Mouse (Mus musculus): ENCODE results near the gene Map4k4. TPM values are rescaled to one million over a fixed set of nuclear protein-coding genes. Genes with fewer than 3 reads are reported as not detected.

The Map4k4 gene
- polyA plus RNA-seq, 1 experiment from 2014 or later, result 2.2 TPM

DNA sequence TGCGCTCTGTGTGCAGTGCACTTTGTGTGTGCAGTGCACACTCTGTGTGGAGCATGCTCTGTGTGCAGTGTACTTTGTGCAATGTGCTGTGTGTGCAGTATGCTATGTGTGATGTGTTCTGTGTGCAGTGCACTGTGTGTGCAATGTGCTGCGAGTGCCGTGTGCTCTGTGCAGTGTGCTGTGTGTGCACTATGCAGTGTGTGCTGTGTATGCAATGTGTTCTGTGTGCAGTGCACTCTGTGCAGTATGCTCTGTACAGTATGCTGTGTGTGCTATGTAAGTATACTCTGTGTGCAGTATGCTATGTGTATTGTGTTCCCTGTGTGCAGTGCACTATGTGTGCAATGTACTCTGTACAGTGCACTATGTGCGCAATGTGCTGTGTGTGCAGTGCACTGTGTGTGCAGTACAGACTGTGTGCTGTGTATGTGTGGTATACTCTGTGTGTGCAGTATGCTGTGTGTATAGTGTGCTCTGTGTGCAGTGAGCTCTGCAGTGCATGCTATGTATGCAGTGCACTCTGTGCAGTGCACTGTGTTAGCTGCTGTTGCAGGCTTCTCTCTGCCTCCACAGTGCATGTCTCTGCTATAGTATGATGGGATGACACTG, 105.4 kb downstream of the Map4k4 start:
- H3K9me3 ChIP-seq (replicated peaks; ENCODE audit: control insufficient read depth, low read length), result no peaks in the 10 kb centered on the region
- H3K4me1 ChIP-seq (ENCODE audit: control insufficient read depth, low read depth, low read length), result no peaks in the 10 kb centered on the region
- H3K27ac ChIP-seq (ENCODE audit: low read length), result no peak overlapping the region
- H3K36me3 ChIP-seq (ENCODE audit: control insufficient read depth, insufficient read depth), result peaks cover 9% of the 10 kb centered on the region; the same call in 1 of the 2 replicates
- H3K27me3 ChIP-seq (ENCODE audit: control insufficient read depth, insufficient read depth, low read depth, low read length), result no peaks in the 10 kb centered on the region
- no peak overlapping the region for H3K9ac ChIP-seq (ENCODE audit: low read depth, low read length)
- H3K4me2 ChIP-seq (ENCODE audit: low read depth, low read length), result no peak overlapping the region
- no peak overlapping the region for H3K4me3 ChIP-seq (ENCODE audit: low read depth, low read length)
- WGBS (ENCODE audit: insufficient replicate concordance), result 79% methylated on average over 4 of the region's 4 CpGs
- no peak for ATAC-seq (ENCODE audit: low read depth)

DNA sequence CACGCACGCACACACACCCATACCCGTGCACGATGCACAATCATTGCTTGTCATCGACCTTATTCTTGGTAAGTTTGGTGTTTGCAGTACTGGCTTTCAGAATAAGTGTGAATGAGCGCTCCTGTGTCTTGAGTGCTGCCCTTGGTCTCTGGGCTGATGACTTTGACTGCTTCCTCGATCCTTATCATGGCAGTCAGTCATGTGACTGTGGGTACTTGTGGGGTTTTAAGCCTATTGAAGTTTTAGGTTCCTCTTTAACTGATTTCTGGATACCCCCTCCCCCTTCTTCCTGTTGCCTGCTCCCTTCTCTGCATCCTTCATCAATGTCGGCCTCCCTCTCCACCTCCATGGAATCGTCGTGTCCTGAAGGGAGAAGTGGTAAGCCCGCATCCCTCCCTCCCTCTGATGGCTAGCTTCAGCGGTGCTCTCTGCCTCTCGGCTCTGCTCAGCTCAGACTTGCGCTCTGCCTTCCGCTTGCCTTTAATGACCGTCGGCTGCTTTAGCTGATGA, 107.3 kb downstream of the Map4k4 start:
- no peaks in the 10 kb centered on the region for H3K27me3 ChIP-seq (ENCODE audit: control insufficient read depth, insufficient read depth, low read depth, low read length)
- no peak overlapping the region for H3K9ac ChIP-seq (ENCODE audit: low read depth, low read length)
- no peak overlapping the region for H3K4me3 ChIP-seq (ENCODE audit: low read depth, low read length)
- peaks cover 9% of the 10 kb centered on the region for H3K36me3 ChIP-seq (ENCODE audit: control insufficient read depth, insufficient read depth)
- no peak overlapping the region for H3K4me2 ChIP-seq (ENCODE audit: low read depth, low read length)
- no peaks in the 10 kb centered on the region for H3K4me1 ChIP-seq (ENCODE audit: control insufficient read depth, low read depth, low read length)
- no peak overlapping the region for H3K27ac ChIP-seq (ENCODE audit: low read length)
- WGBS (ENCODE audit: insufficient replicate concordance), result 53% methylated on average over 17 of the region's 17 CpGs
- H3K9me3 ChIP-seq (replicated peaks; ENCODE audit: control insufficient read depth, low read length), result no peaks in the 10 kb centered on the region
- no peak for ATAC-seq (ENCODE audit: low read depth)

GRCm38 (mm10) chr1:40012696-40013095, 112.0 kb downstream of the Map4k4 start:
- H3K4me3 ChIP-seq (ENCODE audit: low read depth, low read length), result no peak overlapping the region
- ATAC-seq (ENCODE audit: low read depth), result no peak
- peaks cover 11% of the 10 kb centered on the region for H3K36me3 ChIP-seq (ENCODE audit: control insufficient read depth, insufficient read depth)
- no peaks in the 10 kb centered on the region for H3K4me1 ChIP-seq (ENCODE audit: control insufficient read depth, low read depth, low read length)
- no peak overlapping the region for H3K27ac ChIP-seq (ENCODE audit: low read length)
- H3K27me3 ChIP-seq (ENCODE audit: control insufficient read depth, insufficient read depth, low read depth, low read length), result no peaks in the 10 kb centered on the region
- no peak overlapping the region for H3K9ac ChIP-seq (ENCODE audit: low read depth, low read length)
- H3K4me2 ChIP-seq (ENCODE audit: low read depth, low read length), result no peak overlapping the region
- 75% methylated on average over 8 of the region's 8 CpGs for WGBS (ENCODE audit: insufficient replicate concordance)
- no peaks in the 10 kb centered on the region for H3K9me3 ChIP-seq (replicated peaks; ENCODE audit: control insufficient read depth, low read length)

DNA sequence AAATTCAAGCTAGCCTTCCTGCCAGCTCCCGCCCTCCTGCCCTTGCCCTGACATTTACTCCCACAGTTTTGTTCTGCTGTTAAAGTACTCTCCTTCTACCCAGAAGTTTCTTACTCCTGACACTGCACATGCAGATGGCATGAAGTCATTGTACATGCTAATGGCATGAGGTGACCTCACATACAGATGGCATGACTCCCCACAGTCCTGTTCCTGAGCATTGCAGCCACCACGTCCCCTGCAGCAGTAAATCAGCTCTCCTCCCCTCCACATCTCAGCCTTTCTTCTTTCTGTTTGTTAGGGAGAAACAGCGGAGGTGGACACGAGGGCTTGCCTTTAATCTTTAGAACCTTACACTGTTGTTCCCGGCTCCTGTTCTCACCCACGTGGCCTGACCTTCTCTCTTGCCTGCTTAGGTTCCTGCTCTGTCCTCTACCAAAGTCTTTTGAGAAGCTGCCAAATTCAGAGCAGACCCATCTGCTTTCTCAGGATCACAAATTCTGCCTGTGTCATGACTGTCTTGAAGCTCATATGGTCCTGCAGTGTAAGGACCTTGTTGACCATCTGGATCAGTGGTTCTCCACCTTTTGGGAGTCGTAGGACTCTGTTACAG, 114.5 kb downstream of the Map4k4 start:
- no peaks in the 10 kb centered on the region for H3K27me3 ChIP-seq (ENCODE audit: control insufficient read depth, insufficient read depth, low read depth, low read length)
- H3K4me3 ChIP-seq (ENCODE audit: low read depth, low read length), result no peak overlapping the region
- H3K4me1 ChIP-seq (ENCODE audit: control insufficient read depth, low read depth, low read length), result no peaks in the 10 kb centered on the region
- no peaks in the 10 kb centered on the region for H3K9me3 ChIP-seq (replicated peaks; ENCODE audit: control insufficient read depth, low read length)
- 71% methylated on average over 7 of the region's 7 CpGs for WGBS (ENCODE audit: insufficient replicate concordance)
- H3K4me2 ChIP-seq (ENCODE audit: low read depth, low read length), result no peak overlapping the region
- ATAC-seq (ENCODE audit: low read depth), result no peak
- H3K9ac ChIP-seq (ENCODE audit: low read depth, low read length), result no peak overlapping the region
- H3K36me3 ChIP-seq (ENCODE audit: control insufficient read depth, insufficient read depth), result peaks cover 9% of the 10 kb centered on the region
- H3K27ac ChIP-seq (ENCODE audit: low read length), result no peak overlapping the region

DNA sequence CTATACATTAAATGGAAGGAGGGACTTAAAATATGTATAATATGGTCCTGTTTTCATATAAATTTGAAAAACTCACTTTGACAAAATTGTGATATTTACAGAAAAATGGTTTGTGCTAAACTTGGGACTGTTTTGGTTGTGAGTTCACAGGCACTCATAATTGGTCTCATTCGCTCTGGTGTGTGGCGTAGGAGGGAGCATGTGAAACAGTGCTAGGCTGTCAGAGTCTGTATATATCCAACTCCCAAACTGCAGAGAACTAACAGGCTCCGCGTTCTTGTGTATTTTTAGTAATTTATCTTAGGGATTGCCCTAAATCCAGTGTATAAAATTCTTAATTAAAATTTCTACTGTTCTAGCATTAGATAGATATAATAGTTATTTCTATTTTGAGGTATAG, 120.9 kb downstream of the Map4k4 start:
- H3K27me3 ChIP-seq (ENCODE audit: control insufficient read depth, insufficient read depth, low read depth, low read length), result no peaks in the 10 kb centered on the region
- H3K9me3 ChIP-seq (replicated peaks; ENCODE audit: control insufficient read depth, low read length), result no peaks in the 10 kb centered on the region
- no peak overlapping the region for H3K27ac ChIP-seq (ENCODE audit: low read length)
- WGBS (ENCODE audit: insufficient replicate concordance), result 85% methylated on average over 4 of the region's 4 CpGs
- no peak overlapping the region for H3K4me3 ChIP-seq (ENCODE audit: low read depth, low read length)
- ATAC-seq (ENCODE audit: low read depth), result no peak
- H3K4me1 ChIP-seq (ENCODE audit: control insufficient read depth, low read depth, low read length), result no peaks in the 10 kb centered on the region
- no peak overlapping the region for H3K9ac ChIP-seq (ENCODE audit: low read depth, low read length)
- H3K4me2 ChIP-seq (ENCODE audit: low read depth, low read length), result no peak overlapping the region
- H3K36me3 ChIP-seq (ENCODE audit: control insufficient read depth, insufficient read depth), result no peaks in the 10 kb centered on the region

GRCm38 (mm10) chr1:40022472-40023135, 121.9 kb downstream of the Map4k4 start:
- ATAC-seq (ENCODE audit: low read depth), result no peak
- no peak overlapping the region for H3K9ac ChIP-seq (ENCODE audit: low read depth, low read length)
- no peaks in the 10 kb centered on the region for H3K36me3 ChIP-seq (ENCODE audit: control insufficient read depth, insufficient read depth)
- no peak overlapping the region for H3K4me3 ChIP-seq (ENCODE audit: low read depth, low read length)
- H3K9me3 ChIP-seq (replicated peaks; ENCODE audit: control insufficient read depth, low read length), result no peaks in the 10 kb centered on the region
- no peaks in the 10 kb centered on the region for H3K4me1 ChIP-seq (ENCODE audit: control insufficient read depth, low read depth, low read length)
- H3K27ac ChIP-seq (ENCODE audit: low read length), result no peak overlapping the region
- H3K4me2 ChIP-seq (ENCODE audit: low read depth, low read length), result no peak overlapping the region
- WGBS (ENCODE audit: insufficient replicate concordance), result 71% methylated on average over 9 of the region's 9 CpGs
- no peaks in the 10 kb centered on the region for H3K27me3 ChIP-seq (ENCODE audit: control insufficient read depth, insufficient read depth, low read depth, low read length)

DNA sequence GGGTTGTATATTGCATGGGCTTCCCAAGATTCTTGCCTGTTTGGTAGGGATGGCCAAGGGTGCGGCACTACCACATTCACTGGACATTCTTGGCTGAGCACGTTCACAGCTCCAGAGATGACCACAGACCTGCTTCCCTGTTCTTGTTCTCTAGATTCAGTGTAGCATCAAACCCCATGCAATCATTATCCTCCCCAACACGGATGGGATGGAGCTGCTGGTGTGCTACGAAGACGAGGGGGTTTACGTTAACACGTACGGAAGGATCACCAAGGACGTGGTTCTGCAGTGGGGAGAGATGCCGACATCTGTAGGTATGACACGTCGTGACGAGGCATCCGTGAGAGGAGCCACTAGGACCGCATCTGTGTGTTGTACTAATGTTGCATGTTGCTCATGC, 122.5 kb downstream of the Map4k4 start:
- H3K36me3 ChIP-seq (ENCODE audit: control insufficient read depth, insufficient read depth), result no peaks in the 10 kb centered on the region
- WGBS (ENCODE audit: insufficient replicate concordance), result 78% methylated on average over 15 of the region's 15 CpGs
- no peak overlapping the region for H3K4me2 ChIP-seq (ENCODE audit: low read depth, low read length)
- H3K4me3 ChIP-seq (ENCODE audit: low read depth, low read length), result no peak overlapping the region
- H3K4me1 ChIP-seq (ENCODE audit: control insufficient read depth, low read depth, low read length), result no peaks in the 10 kb centered on the region
- H3K9ac ChIP-seq (ENCODE audit: low read depth, low read length), result no peak overlapping the region
- H3K9me3 ChIP-seq (replicated peaks; ENCODE audit: control insufficient read depth, low read length), result no peaks in the 10 kb centered on the region
- H3K27ac ChIP-seq (ENCODE audit: low read length), result no peak overlapping the region
- no peak for ATAC-seq (ENCODE audit: low read depth)
- H3K27me3 ChIP-seq (ENCODE audit: control insufficient read depth, insufficient read depth, low read depth, low read length), result no peaks in the 10 kb centered on the region

- no peaks in the 10 kb centered on the region for H3K36me3 ChIP-seq (ENCODE audit: control insufficient read depth, insufficient read depth)
- no peak for ATAC-seq (ENCODE audit: low read depth)
- H3K4me3 ChIP-seq (ENCODE audit: low read depth, low read length), result no peak overlapping the region
- no peaks in the 10 kb centered on the region for H3K27me3 ChIP-seq (ENCODE audit: control insufficient read depth, insufficient read depth, low read depth, low read length)
- WGBS (ENCODE audit: insufficient replicate concordance), result 52% methylated on average over 3 of the region's 3 CpGs
- no peak overlapping the region for H3K9ac ChIP-seq (ENCODE audit: low read depth, low read length)
- H3K27ac ChIP-seq (ENCODE audit: low read length), result no peak overlapping the region
- no peaks in the 10 kb centered on the region for H3K9me3 ChIP-seq (replicated peaks; ENCODE audit: control insufficient read depth, low read length)
- no peak overlapping the region for H3K4me2 ChIP-seq (ENCODE audit: low read depth, low read length)
- H3K4me1 ChIP-seq (ENCODE audit: control insufficient read depth, low read depth, low read length), result no peaks in the 10 kb centered on the region
Measured at GRCm38 (mm10) chr1:40023748-40024147, 123.0 kb downstream of the Map4k4 start.
